Mouse (Mus musculus) E14TG2a.4 (cell line): ENCODE measurements at regions not wholly inside any gene's neighbourhood (a gene's known extent, or its start where the extent isn't known, plus 50 kb on each side); places are given as distances from the start of the nearest gene placed in this dataset.

Experiments used
- H3K27me3 ChIP-seq: 2 replicates; pipeline ENCODE4 v1.6.1; 2014; ENCODE audit warnings: low read length, control low read depth; ENCODE audit not compliant: insufficient read depth
- H3K36me3 ChIP-seq: 2 replicates; pipeline ENCODE4 v1.6.1; 2014; ENCODE audit warnings: low read length, control low read depth; ENCODE audit not compliant: insufficient read depth
- H3K4me1 ChIP-seq: replicated peaks from 2 replicates; pipeline ENCODE4 v1.6.1; 2014; ENCODE audit warnings: low read depth, low read length, control low read depth
- H3K4me3 ChIP-seq: replicated peaks from 2 replicates; pipeline ENCODE4 v1.5.1; 2014; ENCODE audit warnings: mild to moderate bottlenecking, low read length
- H3K9me3 ChIP-seq: 2 replicates; pipeline ENCODE4 v1.6.1; 2014; ENCODE audit warnings: low read length, control low read depth
- CTCF ChIP-seq: conservative IDR thresholded peaks from 2 replicates; pipeline ENCODE4 v1.5.1; 2014; ENCODE audit warnings: low read length
- NANOG ChIP-seq: IDR thresholded peaks from 2 replicates; pipeline ENCODE4 v1.6.1; 2014; ENCODE audit warnings: borderline replicate concordance, low read length, mixed read lengths
- POU5F1 ChIP-seq: IDR thresholded peaks from 2 replicates; pipeline ENCODE4 v1.6.1; 2014; ENCODE audit warnings: low read length, borderline replicate concordance

GRCm38 (mm10) chr5:112167790-112168189 is 84.5 kb downstream of the Cryba4 start:
- Histone ChIP-seq H3K4me3 (no peak overlapping the region), H3K4me1 (peaks cover 3% of the 10 kb centered on the region; the same call in 1 of the 2 replicates), H3K9me3 (0 out of 2 replicates have a peak, but pooled peaks cover 4% of the 10 kb centered on the region), H3K36me3 (no peaks in the 10 kb centered on the region), H3K27me3 (peaks cover 19% of the 10 kb centered on the region)
- TF ChIP-seq NANOG, result no peak

- Histone ChIP-seq H3K4me3 (no peak overlapping the region), H3K9me3 (0 out of 2 replicates have a peak, but pooled peaks cover 4% of the 10 kb centered on the region), H3K27me3 (peaks cover 15% of the 10 kb centered on the region; the same call in 1 of the 2 replicates), H3K36me3 (no peaks in the 10 kb centered on the region), H3K4me1 (no peaks in the 10 kb centered on the region)
- TF ChIP-seq NANOG (no peak), CTCF (no peak), POU5F1 (no peak)
Observed at GRCm38 (mm10) chr5:112171325-112171724, 81.0 kb downstream of the Cryba4 start.

GRCm38 (mm10) chr5:112179213-112180057 is 72.9 kb downstream of the Cryba4 start:
- Histone ChIP-seq H3K27me3 (peaks cover 17% of the 10 kb centered on the region), H3K4me1 (peaks cover 31% of the 10 kb centered on the region), H3K4me3 (peak overlapping the region; percentile 76), H3K36me3 (no peaks in the 10 kb centered on the region), H3K9me3 (no peaks in the 10 kb centered on the region)
- TF ChIP-seq NANOG (no peak), CTCF (peak; percentile 92)

- no peaks in the 10 kb centered on the region for H3K9me3 ChIP-seq
- TF ChIP-seq POU5F1 (no peak), CTCF (peak; percentile 64)
- H3K36me3 ChIP-seq, result no peaks in the 10 kb centered on the region
- H3K4me3 ChIP-seq, result no peak overlapping the region
- peaks cover 24% of the 10 kb centered on the region for H3K27me3 ChIP-seq
- H3K4me1 ChIP-seq, result peaks cover 31% of the 10 kb centered on the region
Observed at GRCm38 (mm10) chr5:112182775-112183174, 69.5 kb downstream of the Cryba4 start.

GRCm38 (mm10) chr5:112195667-112196066 is 56.7 kb downstream of the Cryba4 start:
- TF ChIP-seq NANOG (no peak), POU5F1 (no peak), CTCF (no peak)
- H3K36me3 ChIP-seq, result no peaks in the 10 kb centered on the region

More at GRCm38 (mm10) chr5:112195667-112196066, 56.7 kb downstream of the Cryba4 start:
- H3K27me3 ChIP-seq, result no peaks in the 10 kb centered on the region
- H3K4me1 ChIP-seq, result peaks cover 20% of the 10 kb centered on the region
- no peaks in the 10 kb centered on the region for H3K9me3 ChIP-seq
- H3K4me3 ChIP-seq, result no peak overlapping the region
